Mouse (Mus musculus) heart, adult 10 weeks (tissue): ENCODE data around the gene D630039A03Rik. TPM values are rescaled to one million over a fixed set of nuclear protein-coding genes. Genes with fewer than 3 reads are reported as not detected.

ENCODE experiments used
- polyA plus RNA-seq: library from polyadenylated mRNA; stranded (reverse); fragments of 350-450 nt; fragmentation: Illumina TruSeq; extraction: RNeasy Lipid Tissue Mini Kit (QIAGEN cat#74804); gene quantifications from one replicate; pipeline ENCODE4 v1.2.3, GENCODE M21; 2014; ENCODE audit warnings: low read depth, low replicate concordance

The D630039A03Rik gene
- polyA plus RNA-seq: 0.39 TPM

GRCm38 (mm10) chr4:57916201-57916661 lies at the start of gene D630039A03Rik:
Gene D630039A03Rik, minus strand, starts transcription at chr4:57916297.

GRCm38 (mm10) chr4:57956029-57956960 lies 40.2 kb upstream of the D630039A03Rik start, which contains the start of gene Txn1:
Gene Txn1, minus strand, starts transcription at chr4:57956411.

Other genes starting within 250 kb of the D630039A03Rik start
- gene Akap2, start 198.6 kb downstream of the D630039A03Rik start, polyA plus RNA-seq: 59.9 TPM
- 106 TPM for gene Txn1, start 40.1 kb upstream of the D630039A03Rik start, polyA plus RNA-seq
- gene Txndc8, start 92.8 kb upstream of the D630039A03Rik start, polyA plus RNA-seq: not detected